Mouse (Mus musculus) fibroblast of lung, adult 2 months (primary cell): ENCODE measurements at regions not wholly inside any gene's neighbourhood (a gene's known extent, or its start where the extent isn't known, plus 50 kb on each side); places are given as distances from the start of the nearest gene placed in this dataset.

ENCODE experiments used
- DNase-seq: peaks from one replicate; pipeline ENCODE4 v3.0.0-alpha.2; 2011; ENCODE audit warnings: low read depth

DNA sequence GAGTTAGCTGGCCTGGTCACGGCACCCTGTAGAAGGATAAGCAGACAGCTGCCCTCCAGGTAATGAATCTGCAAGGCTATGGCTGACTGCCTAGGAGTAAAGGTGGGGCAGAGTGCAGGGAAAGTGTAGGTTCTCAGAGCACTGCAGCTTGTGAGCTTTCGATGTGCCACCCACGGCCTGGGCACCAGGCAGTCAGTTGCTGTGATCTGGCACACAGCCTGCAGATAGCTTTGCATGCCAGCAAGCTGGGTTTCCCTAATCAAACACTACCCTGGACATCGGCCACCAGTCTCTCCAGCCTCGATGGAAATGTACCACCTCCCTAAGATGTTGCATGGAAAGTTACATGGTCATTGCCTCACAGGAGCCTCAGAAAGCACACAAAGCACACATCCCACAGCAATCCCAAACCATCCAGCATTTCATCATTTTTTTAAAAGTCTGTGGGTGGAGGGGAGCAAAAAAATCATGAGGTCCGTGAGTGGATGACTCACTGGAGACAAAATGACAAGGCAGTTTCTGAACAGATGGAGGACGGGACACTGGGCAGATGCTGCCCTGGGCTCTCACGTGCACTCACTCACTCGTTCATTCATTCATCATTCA, 112.7 kb downstream of the Ets2 start:
- peak; percentile 91 for DNase-seq

GRCm38 (mm10) chr16:95811092-95811491, 109.2 kb downstream of the Ets2 start:
- DNase-seq: no peak

GRCm38 (mm10) chr16:95809127-95809876, 107.4 kb downstream of the Ets2 start:
- no peak for DNase-seq

GRCm38 (mm10) chr16:95806510-95806909, 104.6 kb downstream of the Ets2 start:
- DNase-seq: no peak

GRCm38 (mm10) chr16:95804199-95804598, 102.3 kb downstream of the Ets2 start:
- no peak for DNase-seq

GRCm38 (mm10) chr16:95802641-95803040, 100.8 kb downstream of the Ets2 start:
- no peak for DNase-seq

- no peak for DNase-seq
These were observed 100.3 kb downstream of the Ets2 start for GRCm38 (mm10) chr16:95802207-95802606.

GRCm38 (mm10) chr16:95800911-95801442, 99.1 kb downstream of the Ets2 start:
- DNase-seq: no peak

- no peak for DNase-seq
These were observed 96.7 kb downstream of the Ets2 start for GRCm38 (mm10) chr16:95798582-95798981.

- no peak for DNase-seq
These were observed 96.2 kb downstream of the Ets2 start for GRCm38 (mm10) chr16:95798099-95798498.

GRCm38 (mm10) chr16:95797141-95797540, 95.3 kb downstream of the Ets2 start:
- DNase-seq: no peak

DNA sequence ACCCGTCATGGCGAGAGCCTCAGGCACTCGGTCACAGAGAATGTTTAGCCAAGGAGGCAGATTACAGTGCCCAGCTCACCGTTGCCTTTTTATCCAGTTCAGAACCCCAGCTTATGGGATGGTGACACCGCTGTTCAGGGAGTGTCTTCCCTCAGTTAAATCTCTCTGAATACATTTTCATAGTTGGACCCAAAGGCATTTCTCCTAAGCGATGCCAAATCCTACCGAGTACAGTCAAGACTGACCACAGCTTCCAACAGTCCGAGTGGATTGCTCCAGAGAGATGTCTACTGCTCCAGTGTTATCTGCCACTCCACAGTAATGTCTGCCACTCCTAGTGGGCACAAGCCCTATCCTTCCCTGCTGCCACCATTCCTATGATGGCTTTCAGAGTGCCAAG, 93.0 kb downstream of the Ets2 start:
- DNase-seq: no peak

- DNase-seq: no peak
These were observed 92.4 kb downstream of the Ets2 start for GRCm38 (mm10) chr16:95794281-95794727.

GRCm38 (mm10) chr16:95790691-95791090, 88.8 kb downstream of the Ets2 start:
- DNase-seq: no peak

DNA sequence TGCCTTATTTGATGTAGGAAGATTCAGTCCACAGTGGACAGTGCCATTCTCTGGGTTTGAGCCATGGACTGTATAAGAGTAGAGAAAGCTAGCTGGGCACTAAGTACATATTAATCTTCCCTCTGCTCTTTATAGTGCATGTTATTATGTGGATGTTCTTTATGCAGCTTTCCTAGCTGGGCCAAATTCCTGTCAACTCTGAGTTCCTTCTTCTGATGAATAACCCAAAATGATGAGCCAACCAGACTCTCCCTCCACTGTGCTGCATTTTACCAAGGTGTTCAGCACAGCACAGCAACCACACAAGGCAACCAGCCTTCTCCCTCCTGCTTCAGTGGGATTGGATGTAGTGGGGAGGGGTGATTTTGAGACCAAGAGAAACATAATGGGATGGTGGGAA, 87.7 kb downstream of the Ets2 start:
- no peak for DNase-seq

- DNase-seq: no peak
These were observed 79.8 kb downstream of the Ets2 start for GRCm38 (mm10) chr16:95781681-95782080.

- no peak for DNase-seq
These were observed 78.6 kb downstream of the Ets2 start for GRCm38 (mm10) chr16:95780431-95780830.

GRCm38 (mm10) chr16:95778845-95779722, 77.2 kb downstream of the Ets2 start:
- DNase-seq: no peak

DNA sequence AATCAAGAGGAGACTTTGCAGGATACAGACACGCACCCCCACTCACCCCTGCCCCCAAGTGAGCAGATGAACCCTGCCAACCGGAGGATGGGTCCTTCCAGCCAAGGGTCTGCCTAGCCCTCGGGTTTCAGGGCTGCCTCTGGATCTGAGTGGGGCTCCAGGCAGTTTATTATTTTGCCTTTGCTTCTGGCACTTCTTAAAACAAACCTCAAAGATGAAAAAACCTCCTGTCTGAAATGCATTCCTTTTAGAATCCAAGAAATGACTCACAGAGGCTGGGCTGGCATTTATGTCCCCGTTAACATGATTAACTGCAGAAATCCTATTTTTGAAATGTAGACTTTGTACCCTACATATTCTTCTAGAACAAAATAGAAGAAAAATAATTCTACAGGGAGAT, 76.3 kb downstream of the Ets2 start:
- DNase-seq: no peak

GRCm38 (mm10) chr16:95776610-95777363, 74.9 kb downstream of the Ets2 start:
- DNase-seq: no peak

DNA sequence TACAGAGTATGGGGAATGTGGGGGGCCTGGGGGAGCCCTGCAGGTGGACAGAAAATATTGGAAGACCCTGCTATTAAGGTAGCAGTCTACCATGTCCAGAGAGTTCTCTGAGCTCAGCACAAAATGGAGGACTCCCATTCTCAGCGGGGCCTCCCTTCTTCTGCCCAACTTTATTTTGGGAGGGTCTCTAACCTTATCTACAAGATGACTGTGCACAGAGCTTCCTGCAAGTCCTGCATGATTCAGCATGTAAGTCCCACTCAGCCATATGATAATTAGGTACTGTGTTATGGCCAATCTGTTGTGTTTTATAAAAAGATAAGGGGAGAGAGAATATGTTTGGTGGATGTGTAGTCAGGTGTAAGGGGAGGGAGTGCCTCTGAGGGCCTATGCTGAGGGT, 74.1 kb downstream of the Ets2 start:
- no peak for DNase-seq

DNA sequence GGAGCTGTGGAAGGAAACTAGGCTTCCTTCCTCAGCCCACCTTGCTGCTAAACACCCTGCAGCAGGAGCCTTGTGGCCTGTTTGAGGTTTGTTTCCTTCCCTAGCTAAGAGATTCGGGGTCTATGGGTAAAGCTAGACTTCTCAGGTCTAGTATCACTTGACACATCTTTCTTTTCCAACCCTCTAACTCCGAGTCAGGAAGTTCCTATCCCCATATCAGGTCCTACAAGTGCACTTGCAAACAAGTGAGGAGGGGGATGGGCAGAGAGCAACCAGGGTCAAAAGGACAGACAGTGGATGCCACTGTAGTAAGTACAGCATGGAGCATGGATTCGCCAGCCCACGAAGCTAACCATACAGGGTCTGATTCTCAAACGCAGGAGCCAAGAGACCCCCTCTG, 73.5 kb downstream of the Ets2 start:
- DNase-seq: no peak
